Mouse (Mus musculus): ENCODE results near the gene Sema3e.

The Sema3e gene

DNA sequence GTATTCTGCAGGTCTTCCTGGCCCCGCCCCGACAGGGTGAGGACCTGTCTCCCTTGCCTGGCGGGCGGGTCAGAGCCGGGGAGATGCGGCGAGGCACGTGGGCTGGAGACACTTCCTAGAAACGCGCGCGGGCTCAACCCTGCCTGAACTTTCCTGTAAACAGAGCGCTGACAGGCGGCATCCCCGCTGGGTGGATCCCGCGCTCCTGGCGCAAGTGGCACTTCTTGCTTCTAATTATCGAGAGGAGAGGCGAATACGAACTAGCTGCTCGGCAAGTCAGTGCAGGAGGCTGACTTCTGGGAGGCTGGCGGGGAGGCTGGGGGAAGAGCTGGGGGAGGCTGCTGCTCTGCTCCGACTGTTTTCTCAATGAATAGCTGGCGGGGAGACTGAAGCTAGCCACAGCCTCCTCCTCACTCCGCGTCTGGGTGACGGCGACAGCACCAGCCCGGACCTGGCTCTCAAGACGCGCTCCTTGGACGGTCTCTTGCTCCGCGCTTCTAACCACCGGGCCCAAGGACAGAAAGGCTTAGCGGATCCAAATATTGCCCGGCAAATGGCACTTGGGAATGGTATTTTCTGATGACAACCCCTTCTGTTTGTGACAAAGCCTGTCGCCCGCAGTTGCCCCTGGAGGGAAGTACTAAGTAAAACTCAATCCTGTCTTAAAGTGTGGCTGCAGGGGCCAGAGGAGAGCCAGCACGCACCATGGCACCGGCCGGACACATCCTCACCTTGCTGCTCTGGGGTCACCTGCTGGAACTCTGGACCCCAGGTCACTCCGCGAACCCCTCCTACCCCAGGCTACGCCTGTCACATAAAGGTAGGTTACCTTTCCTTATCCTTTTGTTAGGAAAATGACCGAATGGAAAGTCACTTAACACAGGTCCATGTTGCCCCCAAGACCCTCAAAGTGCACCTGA lies at the start of gene Sema3e:
TSS of gene Sema3e (plus strand) at position 72 of the 920 bp plus-strand sequence.
- no peak for DNase-seq (ENCODE audit: low read depth in 2 of 2, low spot score in 2 of 2)

- DNase-seq (ENCODE audit: low read depth in 2 of 2, low spot score in 2 of 2) = no peak
These were observed 47.5 kb upstream of the Sema3e start for GRCm38 (mm10) chr5:13977576-13977975.

DNA sequence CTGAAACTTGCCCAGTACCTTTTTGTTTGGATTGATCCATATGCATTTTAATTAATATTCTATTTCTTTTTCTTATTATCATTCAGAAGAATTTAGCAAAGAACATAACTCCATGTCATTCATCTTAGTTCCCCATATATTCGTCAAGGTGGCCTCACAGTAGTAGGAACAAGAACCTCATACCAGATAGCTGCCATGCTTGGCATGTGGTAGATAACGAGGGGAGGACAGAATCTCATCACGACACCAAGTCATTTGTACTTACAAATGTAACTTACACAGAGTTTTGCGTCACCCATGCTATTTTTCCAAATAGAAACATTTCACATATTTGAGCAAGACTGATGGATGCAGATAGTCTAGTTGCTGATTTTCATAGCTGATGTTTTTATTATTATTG lies 45.9 kb upstream of the Sema3e start:
- DNase-seq (ENCODE audit: low read depth in 2 of 2, low spot score in 2 of 2) = no peak

DNA sequence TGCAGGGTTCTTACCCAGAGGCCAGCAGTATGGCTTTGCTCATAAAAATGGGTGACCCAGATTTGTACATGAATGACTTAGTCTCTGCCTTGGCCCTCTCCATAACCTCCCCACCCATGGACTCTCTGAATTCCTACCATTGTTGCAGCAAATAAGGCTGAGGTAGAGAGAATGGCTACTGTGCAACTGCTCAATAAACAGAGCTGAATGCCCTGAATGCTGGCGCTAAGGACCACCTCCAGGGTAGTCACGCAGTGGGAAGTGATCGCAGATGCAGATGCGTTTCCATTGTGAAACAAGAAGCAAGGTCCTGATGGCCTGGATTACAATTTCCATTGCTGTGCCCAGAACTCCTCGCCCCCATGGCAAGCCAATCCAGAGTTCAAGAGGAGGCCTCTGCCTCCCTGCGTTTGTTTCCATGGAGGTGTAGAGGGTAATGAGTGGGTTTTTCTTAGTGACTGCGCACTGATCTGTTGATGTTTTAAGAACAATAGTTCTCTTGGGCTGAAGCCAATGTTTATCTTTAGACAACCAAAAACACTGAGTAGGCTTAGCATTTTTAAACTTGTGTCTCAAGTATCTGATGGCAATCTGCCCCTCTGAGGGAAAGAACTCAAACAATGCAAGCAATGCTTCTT lies 42.5 kb upstream of the Sema3e start:
- DNase-seq (ENCODE audit: low read depth in 2 of 2, low spot score in 2 of 2) = no peak

DNA sequence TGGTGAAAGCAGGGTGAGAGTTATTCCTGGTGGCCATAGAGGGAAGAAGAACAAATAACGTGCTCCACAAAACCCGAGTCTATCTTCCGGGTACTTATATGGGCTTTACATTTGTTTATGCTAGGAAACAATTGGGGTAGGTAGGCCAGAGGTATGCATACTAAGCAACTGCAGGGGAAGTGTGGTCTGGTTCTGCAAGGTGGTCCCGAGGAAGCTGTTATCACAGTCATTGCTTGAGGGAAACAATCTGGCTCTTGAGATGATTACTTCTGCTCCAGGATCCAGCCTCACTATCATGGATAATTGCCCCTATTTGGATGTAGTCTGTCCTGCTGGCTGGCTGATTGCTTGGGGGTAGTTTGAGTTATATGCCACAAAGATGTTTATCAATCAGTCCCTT lies 41.5 kb upstream of the Sema3e start:
- no peak for DNase-seq (ENCODE audit: low read depth in 2 of 2, low spot score in 2 of 2)

GRCm38 (mm10) chr5:13985669-13986068 lies 39.4 kb upstream of the Sema3e start:
- DNase-seq (ENCODE audit: low read depth in 2 of 2, low spot score in 2 of 2) = no peak

DNA sequence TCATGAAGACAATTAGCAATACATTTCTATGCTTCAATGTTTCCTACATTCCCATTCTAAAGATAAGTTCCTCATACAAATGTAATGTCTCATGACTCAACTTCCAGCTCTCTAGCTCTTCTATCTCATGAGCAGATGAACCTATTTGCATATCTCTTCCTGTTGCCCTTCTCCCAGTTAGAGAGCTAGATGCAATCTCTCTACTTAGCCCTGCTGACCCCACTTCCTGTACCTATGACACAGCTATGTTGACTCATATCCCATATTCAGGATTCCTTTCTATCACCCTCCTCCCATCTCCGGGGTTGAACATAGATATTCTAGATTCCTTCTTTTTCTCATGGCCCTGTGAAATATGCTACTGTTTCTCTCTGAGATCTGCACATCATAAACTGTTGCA lies 38.0 kb upstream of the Sema3e start:
- DNase-seq (ENCODE audit: low read depth in 2 of 2, low spot score in 2 of 2) = no peak

- no peak for DNase-seq (ENCODE audit: low read depth in 2 of 2, low spot score in 2 of 2)
These were observed 37.1 kb upstream of the Sema3e start for GRCm38 (mm10) chr5:13988023-13988422.

DNA sequence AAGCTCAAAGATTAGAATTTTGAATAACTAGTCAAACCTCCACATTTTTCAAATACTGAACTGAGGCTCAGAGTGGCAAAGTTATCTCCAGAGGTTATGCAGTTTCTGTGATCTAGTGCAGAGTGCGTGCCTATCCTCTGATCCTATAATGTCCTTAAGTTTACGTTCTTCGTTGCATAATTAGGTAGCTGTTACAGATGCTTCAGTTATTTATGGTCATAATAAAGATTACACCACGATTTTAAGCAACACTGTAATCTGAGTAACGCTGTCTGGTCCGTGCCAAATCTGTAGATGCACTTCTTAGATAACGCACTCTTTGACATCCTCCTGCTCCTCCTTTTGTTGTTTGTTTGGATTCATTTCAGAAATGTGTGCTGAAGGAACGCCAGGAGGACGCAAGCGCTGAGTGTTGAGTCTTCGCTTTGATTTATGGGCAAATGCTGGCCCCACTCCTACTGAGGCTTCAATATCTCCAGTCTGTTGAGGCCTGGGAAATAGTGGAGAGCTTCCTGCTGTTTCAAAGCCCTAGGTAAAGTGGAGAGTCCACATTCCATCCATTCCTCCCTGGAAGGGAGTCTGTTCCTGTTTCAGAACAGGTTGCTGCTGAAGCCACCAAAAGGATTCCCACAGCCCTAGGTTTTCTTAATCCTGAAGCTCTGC lies 32.2 kb upstream of the Sema3e start:
- DNase-seq (ENCODE audit: low read depth in 2 of 2, low spot score in 2 of 2) = no peak

- no peak for DNase-seq (ENCODE audit: low read depth in 2 of 2, low spot score in 2 of 2)
These were observed 3.3 kb downstream of the Sema3e start for GRCm38 (mm10) chr5:14028341-14028740.

- no peak for DNase-seq (ENCODE audit: low read depth in 2 of 2, low spot score in 2 of 2)
These were observed 5.7 kb downstream of the Sema3e start for GRCm38 (mm10) chr5:14030796-14031195.

- DNase-seq (ENCODE audit: low read depth in 2 of 2, low spot score in 2 of 2) = no peak
These were observed 7.0 kb downstream of the Sema3e start for GRCm38 (mm10) chr5:14032056-14032455.

GRCm38 (mm10) chr5:14033302-14033701 lies 8.2 kb downstream of the Sema3e start:
- no peak for DNase-seq (ENCODE audit: low read depth in 2 of 2, low spot score in 2 of 2)

- DNase-seq (ENCODE audit: low read depth in 2 of 2, low spot score in 2 of 2) = no peak
These were observed 13.9 kb downstream of the Sema3e start for GRCm38 (mm10) chr5:14038813-14039496.

DNA sequence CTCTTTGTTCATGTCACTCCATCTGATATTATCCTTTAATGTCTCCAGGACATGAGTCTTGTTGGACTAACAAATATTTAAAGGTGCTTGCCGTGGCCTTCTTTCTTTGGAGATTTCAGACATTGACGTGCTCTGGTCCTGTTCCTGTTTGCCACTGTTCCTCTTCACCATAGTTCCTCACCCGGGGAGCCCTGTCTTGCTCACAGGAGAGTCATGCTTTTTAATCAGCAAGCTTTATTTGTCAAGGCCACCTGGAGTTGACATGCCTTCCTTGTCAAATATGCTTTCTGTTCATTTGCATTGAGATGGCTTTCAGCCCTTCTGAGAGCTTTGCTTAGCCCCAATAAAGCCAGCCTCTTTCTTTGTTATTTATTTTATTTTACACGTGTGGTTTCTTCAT lies 15.1 kb downstream of the Sema3e start:
- no peak for DNase-seq (ENCODE audit: low read depth in 2 of 2, low spot score in 2 of 2)

GRCm38 (mm10) chr5:14043116-14043515 lies 18.0 kb downstream of the Sema3e start:
- DNase-seq (ENCODE audit: low read depth in 2 of 2, low spot score in 2 of 2) = no peak

DNA sequence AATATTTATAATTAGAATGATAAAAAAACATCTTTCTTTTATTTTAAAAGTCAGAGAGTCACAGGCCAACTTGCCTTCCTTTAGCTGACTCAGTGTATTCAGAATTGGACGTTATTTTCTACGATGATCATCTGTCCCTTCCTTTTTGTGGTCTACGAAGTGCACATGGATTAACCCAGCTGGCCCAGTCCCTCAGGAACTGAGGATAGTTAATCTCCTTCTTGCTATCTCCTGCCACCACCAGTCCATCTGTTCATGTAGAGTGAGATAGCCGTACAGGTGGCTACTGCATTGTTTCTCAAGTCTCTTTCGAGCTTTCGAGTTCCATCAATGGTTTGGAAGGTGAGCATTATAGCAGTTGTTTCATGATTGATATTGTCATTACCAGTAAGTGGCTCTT lies 18.9 kb downstream of the Sema3e start:
- no peak for DNase-seq (ENCODE audit: low read depth in 2 of 2, low spot score in 2 of 2)

GRCm38 (mm10) chr5:14048660-14049059 lies 23.6 kb downstream of the Sema3e start:
- no peak for DNase-seq (ENCODE audit: low read depth in 2 of 2, low spot score in 2 of 2)

DNA sequence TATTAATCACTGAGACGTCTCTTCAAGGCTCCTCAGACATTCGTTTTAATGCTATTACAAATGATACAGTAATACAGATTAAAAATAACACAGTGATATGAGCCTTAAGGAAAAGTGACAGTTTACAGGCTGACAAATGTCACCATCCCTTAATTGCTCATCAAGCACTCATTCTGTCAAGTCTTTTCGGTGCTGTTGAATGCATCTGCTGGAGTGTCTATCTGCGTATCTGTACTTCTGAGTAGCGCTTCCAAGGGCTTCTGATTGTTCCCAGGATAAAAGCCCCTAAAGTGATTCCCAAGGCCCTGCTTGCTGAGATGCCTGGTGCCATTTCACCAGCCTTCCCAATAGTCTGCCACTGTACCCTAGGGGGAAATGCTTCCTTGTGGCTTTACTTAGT lies 29.4 kb downstream of the Sema3e start:
- no peak for DNase-seq (ENCODE audit: low read depth in 2 of 2, low spot score in 2 of 2)

GRCm38 (mm10) chr5:14059895-14060553 lies 34.9 kb downstream of the Sema3e start:
- no peak for DNase-seq (ENCODE audit: low read depth in 2 of 2, low spot score in 2 of 2)

DNA sequence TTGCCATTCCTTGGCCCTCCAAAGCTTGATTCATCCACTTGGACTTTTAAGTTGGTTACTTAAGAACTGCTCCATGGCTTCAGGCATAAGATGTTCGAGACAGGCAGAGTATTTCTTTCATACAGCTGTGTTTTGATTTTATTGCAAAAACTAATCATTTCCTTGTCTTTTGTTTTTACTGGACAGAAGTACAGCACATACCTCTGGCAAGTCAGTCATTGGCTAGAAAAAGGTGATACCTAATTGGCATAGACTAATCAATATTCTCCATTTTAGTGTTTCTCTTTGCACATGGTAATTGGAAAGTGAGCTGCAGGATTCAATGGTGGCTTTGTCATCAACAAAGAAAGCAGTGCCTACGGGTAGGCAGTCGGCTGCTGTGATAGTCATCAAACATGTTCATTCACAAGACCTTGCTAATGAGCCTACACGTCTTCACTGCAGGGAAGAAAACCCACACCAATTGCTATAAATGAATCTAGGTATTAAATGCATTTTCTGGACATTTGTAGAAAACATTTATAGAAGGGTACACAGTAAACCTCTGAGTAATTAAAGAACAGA lies 37.9 kb downstream of the Sema3e start:
- no peak for DNase-seq (ENCODE audit: low read depth in 2 of 2, low spot score in 2 of 2)
